Mouse (Mus musculus): ENCODE data around the gene Nudt2.

DNA sequence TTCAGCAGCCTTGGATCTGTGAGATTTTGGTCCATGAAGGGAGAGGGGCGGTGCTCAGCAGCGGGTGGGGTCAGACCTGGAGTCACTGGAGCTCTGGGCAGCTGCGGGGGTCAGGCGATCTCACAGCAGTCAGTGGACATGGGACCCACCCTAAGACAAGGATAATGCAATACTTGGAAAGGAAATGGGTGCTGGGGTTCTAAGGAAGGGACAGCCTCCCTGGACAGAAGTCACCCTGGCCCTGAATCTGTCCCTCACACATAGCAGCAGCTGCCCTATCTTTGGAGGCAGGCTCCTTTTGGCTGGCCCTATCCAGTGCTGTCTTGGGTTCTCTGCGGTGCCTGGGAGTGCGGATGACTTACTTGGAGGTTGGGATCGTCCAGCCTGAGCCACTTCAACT, 58.9 kb downstream of the Nudt2 start:
- no peak for TF ChIP-seq CTCF (IDR thresholded peaks at IDR 0.05; ENCODE audit: low read depth)
- TF ChIP-seq EP300 (IDR thresholded peaks at IDR 0.05; ENCODE audit: low read depth): no peak
